Mouse (Mus musculus): Measurements from ENCODE around the gene Gaa.
"Not testable (repeated sequence)": the region's sequence is repeated elsewhere in the genome, so short reads cannot be mapped to it uniquely, and the experiment has no call there.

The Gaa gene

GRCm38 (mm10) chr11:119267768-119268556 is at the start of gene Gaa:
Gene Gaa (plus strand): TSS chr11:119267887.
- DNase-seq (ENCODE audit: low spot score) = peak; percentile 96

DNA sequence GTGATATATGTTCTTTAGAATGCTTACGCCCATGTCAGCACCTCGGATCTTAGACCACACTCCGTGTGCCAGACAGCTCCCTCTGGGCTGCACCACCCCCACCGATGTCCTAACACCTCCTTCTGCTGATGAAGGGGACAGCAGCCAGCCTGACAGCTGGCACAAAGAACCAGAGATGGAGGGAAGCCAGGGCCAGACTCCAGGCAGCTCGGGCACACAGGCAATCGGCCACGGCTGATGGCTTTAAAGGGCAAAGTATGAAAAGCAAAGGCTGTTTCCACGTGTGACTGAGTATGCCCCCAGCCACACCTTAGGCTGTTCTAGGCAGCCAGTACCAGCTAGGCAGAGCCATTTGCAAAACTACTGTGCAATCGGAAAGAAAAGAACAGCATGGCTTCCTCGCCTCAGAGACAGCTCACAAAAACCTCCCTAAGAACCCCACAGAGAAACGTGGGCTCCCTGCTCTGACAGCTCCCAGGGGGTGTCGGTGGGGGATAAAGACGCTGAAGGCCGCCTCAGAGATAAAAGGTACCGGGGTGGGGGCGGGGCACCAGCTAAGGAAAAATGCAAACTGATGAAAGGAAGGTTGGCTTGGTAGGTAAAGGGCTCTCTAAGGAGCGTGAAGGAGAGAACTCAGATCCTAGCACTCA is 47.7 kb upstream of the Gaa start:
- peak; percentile 35 for DNase-seq (ENCODE audit: low spot score)

- DNase-seq (ENCODE audit: low spot score) = no peak
Observed at GRCm38 (mm10) chr11:119221812-119222510, 45.7 kb upstream of the Gaa start.

GRCm38 (mm10) chr11:119223124-119223890 is 44.4 kb upstream of the Gaa start:
- DNase-seq (ENCODE audit: low spot score) = peak; percentile 73

DNA sequence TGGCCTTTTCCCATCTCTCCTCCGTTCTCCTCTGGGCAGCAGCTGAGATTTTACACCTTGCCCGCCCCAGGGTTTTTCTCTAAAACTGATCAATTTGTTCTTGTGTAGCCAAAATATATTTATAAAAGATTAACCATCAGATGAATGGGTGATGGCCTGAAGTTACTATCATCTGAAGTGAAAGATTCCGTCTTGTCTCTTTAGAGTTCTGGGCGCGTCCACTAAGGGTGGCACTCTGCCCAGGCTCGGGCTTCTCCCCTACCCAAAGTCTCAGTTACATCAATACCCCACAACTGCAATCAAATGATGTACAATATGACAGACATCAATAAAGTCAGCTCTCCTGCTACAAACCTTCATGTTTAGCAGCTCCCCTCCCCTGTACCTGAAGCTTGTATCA is 42.8 kb upstream of the Gaa start:
- DNase-seq (ENCODE audit: low spot score) = no peak

GRCm38 (mm10) chr11:119225634-119226033 is 42.1 kb upstream of the Gaa start:
- no peak for DNase-seq (ENCODE audit: low spot score)

GRCm38 (mm10) chr11:119227591-119227990 is 40.1 kb upstream of the Gaa start:
- DNase-seq (ENCODE audit: low spot score) = no peak

DNA sequence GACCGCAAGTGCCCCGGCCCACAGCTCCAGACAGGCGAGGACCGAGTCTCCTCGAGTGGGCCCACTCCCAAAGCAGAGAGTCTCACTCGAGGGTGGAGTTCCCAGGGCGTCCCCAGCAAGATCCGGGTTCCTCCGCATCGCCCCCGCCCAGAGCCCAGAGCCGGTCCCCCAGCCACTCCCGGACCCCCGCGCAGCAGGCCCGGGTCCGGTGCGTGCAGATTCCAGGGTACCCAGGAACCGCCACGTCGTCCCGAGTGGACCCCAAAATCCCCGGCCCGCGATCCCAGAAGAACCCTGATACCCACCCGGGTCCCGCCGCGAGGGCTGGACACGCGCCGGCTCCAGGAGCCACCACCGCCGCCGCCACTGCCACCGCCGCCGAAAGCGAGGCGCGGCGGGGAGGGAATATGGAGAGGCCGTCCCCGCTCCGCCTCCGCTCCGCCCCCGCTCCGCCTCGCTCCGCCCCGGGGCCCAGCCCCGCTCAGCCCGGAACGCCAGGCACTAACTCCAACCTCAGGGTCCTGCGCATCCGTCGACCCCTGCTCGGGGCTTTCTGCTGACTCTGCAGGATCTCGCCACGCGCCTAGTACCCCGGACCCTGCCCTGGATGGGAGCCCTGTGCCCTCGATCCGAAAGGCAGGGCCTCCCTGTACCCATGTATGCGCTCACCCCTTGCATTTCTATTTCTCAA is 39.5 kb upstream of the Gaa start, which contains the start of the genes Tbc1d16 and Ccdc40:
TSS of gene Tbc1d16 (minus strand) at position 409 of the 691 bp plus-strand sequence.
TSS of gene Ccdc40 (plus strand) at position 482 of the 691 bp plus-strand sequence.
- DNase-seq (ENCODE audit: low spot score) = peak; percentile 58

DNA sequence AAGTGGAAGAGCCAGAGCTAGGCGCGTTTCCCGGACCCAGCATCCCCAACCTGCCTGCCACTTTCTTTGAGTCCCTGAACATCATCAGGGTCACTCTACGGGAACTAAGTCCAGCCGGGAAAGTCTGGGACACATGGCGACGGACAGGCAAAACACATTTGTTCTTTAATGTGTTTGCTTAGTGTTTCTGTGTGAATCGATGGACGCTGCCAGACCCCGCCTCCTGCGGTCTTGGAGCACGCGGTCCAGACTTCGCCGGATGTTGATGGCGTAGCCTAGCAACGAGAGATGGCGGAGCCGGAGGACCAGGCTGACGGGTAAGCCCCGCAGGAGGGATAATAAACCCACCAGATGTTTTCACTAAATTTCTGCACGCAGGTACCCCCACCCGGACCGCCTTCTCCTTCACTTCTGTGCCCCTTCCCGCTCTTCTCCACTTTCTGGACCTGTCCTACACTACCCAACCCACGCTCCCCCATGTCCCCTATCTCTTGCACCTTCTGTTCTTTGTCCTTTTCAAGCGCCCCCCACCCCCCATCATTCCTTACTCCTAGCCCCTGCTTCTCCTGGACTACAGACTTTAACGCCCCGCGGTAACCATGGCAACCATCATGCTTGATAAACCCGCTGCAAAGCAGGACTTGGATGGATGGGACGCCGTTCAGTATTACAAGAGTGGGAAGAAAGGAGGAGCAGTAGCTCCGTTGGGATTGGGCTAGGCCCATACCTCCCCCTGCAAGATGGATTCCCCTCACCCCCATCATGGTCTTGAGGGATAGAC is 38.7 kb upstream of the Gaa start:
- DNase-seq (ENCODE audit: low spot score) = peak; percentile 82

GRCm38 (mm10) chr11:119234770-119235169 is 32.9 kb upstream of the Gaa start:
- DNase-seq (ENCODE audit: low spot score) = no peak

- DNase-seq (ENCODE audit: low spot score) = peak; percentile 59
Observed at GRCm38 (mm10) chr11:119235596-119235995, 32.1 kb upstream of the Gaa start.

- DNase-seq (ENCODE audit: low spot score) = no peak
Observed at GRCm38 (mm10) chr11:119236354-119236753, 31.3 kb upstream of the Gaa start.

- no peak for DNase-seq (ENCODE audit: low spot score)
Observed at GRCm38 (mm10) chr11:119237007-119237406, 30.7 kb upstream of the Gaa start.

- DNase-seq (ENCODE audit: low spot score) = peak; percentile 46
Observed at GRCm38 (mm10) chr11:119237568-119238304, 30.0 kb upstream of the Gaa start.

- DNase-seq (ENCODE audit: low spot score) = peak; percentile 65
Observed at GRCm38 (mm10) chr11:119238305-119238721, 29.4 kb upstream of the Gaa start.

- no peak for DNase-seq (ENCODE audit: low spot score)
Observed at GRCm38 (mm10) chr11:119239480-119239879, 28.2 kb upstream of the Gaa start.

DNA sequence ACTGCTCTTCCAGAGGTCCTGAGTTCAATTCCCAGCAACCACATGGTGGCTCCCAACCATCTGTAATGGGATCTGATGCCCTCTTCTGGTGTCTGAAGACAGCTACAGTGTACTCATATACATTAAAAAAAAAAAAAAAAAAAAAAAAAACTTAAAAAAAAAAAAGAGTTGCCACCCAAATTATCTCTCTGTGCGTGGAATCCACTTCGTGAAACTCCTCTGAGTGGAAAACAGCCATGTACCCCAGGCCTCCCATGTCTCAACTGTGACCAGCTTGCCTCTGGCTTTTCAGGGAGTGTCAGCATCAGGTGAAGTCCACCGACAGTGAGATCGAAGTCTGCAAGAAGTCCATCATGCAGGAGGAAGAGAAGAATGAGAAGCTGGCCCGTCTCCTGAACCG is 22.1 kb upstream of the Gaa start:
- not testable (repeated sequence) for DNase-seq (ENCODE audit: low spot score)

GRCm38 (mm10) chr11:119249011-119249410 is 18.7 kb upstream of the Gaa start:
- DNase-seq (ENCODE audit: low spot score) = peak; percentile 85

DNA sequence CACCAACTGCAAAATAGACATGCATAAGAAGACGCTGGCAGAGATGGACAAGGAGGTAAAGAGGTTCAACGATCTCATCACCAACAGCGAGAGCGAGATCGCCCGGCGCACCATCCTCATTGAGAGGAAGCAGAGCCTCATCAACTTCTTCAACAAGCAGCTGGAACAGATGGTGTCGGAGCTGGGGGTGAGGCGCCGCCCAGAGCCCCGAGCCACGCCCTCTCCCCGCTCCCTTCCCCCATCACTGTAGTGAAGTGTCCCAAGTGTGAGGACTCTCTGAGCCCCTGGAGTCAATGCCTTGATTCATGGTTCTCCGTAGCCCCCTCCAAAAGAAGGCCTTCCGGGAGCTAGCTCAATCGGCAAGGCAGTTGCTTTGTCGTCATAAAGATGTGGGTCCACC is 16.7 kb upstream of the Gaa start:
- no peak for DNase-seq (ENCODE audit: low spot score)
